Mouse (Mus musculus): ENCODE data around the gene Kcnj5.

Kcnj5 gene

DNA sequence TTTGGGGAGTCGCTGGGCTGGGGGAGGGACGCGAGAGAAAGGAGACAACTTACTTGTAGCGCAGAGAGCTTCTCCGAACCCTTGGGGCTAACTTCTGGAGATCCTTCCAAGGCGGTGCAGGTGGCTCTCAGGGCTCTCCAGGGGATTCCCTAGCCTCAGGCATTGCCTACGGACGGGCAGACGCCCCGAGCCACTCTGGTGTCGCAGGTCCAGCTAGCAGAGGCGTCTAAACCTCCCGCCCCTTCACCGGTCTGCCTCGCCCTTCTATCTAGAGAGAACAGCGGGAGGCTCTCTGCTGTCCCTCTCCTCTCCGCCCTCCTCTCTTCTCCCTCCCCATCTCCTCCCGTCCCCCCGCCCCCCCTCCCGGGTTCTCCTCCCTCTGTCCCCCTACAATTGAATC, at the start of gene Kcnj5:
TSS of gene Kcnj5 (minus strand) at position 300 of the 400 bp plus-strand sequence.
- DNase-seq (ENCODE audit: low spot score in 2 of 2) = no peak

DNA sequence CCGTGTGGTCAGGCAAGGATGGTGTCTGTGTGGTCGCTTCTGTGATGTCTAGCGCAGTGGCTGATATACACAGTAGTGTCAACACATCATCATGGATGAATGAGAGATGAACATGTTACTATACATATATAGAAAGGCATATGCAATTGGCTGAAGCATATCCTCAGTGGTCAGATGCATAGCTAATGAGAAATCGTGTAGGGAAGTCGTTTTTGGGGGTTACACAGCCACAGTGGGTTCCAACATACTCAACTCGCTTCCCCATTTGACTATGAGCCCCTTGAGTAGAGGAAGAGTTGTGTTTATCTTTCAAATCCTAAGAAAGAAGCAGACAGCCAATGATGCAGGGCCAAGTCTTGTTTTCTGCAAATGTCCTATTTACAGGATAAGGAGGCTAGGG, 48.6 kb upstream of the Kcnj5 start:
- no peak for DNase-seq (ENCODE audit: low spot score in 2 of 2)

DNA sequence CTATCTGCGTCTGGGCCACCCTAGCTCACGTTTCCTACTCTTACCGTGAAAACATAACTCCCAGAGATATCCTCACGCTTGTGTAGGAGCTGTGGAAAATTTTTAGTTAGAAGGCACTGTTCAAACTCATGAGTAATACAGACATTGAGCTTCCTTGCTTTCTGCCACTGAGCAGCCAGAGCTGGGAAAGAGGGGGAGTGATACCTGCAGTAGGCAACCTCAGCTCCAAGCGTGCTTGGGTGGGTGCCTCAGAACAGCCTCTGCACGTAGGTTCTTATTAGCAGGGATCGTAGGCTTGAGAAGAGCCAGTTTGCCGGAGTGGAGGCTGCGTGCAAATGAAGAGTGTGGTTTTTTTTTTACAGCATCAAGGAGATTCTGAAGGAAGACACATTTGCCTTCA, 47.6 kb upstream of the Kcnj5 start:
- DNase-seq (ENCODE audit: low spot score in 2 of 2) = peak; percentile 28 to 29

DNA sequence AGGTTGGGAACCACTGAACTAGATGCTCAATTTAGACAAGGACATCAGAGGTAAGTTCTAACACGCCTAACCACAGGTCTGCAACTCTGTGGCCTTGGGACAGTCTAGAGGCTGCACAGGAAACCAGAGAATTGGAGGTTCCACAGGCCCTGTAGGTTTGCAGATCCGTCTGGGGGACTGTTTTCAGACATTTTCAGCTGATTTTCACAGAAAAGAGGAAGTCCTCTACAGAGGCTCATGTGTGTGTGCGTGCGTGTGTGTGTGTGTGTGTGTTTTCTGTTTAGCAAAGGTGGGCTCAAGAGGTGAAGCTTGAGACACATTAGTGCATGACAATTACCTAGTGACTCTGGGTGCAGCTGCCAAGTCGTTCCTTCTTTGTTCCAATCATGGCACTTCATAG, 46.9 kb upstream of the Kcnj5 start:
- DNase-seq (ENCODE audit: low spot score in 2 of 2) = no peak

DNA sequence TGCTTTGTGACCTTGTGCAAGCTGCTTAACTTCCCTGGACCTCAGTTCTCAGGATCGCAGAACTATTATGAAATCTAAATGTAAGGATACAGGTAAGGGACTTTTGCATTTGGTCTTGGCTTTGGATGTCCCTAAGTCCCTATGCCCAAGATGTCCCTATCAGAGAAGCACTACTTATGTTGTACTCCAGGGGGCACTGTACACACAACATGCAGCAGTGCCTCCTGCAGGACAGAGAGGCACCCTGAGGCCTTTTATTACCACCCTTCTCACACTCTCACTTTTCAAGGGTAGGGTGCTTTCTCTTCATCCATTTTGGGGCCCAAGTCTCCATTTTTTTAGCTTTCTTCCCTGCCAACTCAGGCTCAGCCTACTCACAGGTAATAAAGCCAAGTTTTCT, 44.0 kb upstream of the Kcnj5 start:
- DNase-seq (ENCODE audit: low spot score in 2 of 2) = no peak

DNA sequence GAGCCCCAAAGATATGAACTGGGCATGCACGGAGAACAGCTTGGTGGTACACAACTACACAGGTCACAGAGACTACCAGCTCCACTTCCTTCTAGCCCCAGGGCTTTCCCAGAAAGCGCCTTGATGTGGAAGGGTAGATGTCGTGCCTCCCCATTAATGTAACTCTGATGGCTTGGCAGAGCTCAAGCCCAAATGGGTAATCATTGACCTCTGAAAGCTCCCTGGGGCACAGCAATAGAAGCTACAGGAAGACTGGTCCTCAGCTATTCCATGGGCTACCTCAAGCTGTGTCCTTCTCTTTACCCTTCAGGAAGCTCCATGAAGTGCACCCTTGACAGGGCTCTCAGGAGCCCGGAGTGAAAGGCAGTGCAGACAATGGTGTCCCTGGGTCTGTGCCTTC, 40.8 kb upstream of the Kcnj5 start:
- DNase-seq (ENCODE audit: low spot score in 2 of 2) = no peak

DNA sequence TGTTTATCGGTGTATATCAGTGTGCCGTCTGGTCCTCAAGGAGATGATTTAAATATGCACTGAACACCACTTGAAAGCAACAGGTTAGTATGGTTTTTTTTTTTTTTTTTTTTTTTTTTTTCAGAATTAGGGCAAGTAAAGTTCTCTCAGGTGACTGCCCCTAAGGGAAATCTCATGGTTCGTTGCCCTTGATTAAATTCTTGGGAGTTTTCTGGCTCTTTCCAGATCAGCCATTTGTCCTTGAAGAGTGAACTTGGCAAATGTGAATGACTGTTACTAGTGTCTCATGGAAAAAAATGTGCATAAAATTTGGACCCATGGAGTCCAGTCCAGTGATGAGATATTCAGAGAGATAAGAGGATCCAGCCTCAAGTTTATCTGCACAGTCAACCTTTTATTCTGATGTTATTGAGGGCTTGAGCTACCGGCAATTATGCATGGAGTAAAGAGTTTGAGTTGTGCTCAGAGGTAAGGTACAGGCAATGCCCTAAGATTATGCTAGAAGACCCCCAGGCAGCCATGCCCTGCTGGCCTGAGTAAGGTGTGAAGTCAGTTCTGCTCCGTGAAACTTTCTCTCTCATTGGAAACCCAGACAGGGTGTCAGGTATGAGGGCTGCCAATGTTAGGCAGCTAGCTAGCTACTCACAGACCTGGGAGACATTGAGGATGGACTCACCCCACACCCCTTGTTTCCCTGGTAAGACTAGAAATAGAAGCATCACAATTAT, 32.9 kb upstream of the Kcnj5 start:
- no peak for DNase-seq (ENCODE audit: low spot score in 2 of 2)

DNA sequence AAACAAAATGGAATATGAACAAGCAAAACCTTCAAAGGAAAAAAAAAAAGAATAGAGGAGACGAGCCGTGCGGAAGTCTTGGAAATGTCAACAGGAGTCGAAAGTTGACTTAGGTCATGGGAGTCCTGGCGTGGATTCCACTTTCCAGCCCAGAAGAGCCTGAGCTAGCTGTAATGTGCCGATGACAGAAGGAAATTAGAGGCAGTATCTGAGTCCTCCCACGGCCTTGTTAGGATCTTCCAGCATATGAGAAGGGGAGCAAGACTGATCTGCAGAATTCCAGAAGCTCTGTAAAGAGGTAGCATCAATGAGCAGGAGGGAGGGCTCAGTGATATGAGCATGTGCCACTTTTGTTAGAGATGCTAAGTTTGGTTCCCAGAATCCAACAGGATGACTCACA, 31.9 kb upstream of the Kcnj5 start:
- no peak for DNase-seq (ENCODE audit: low spot score in 2 of 2)

DNA sequence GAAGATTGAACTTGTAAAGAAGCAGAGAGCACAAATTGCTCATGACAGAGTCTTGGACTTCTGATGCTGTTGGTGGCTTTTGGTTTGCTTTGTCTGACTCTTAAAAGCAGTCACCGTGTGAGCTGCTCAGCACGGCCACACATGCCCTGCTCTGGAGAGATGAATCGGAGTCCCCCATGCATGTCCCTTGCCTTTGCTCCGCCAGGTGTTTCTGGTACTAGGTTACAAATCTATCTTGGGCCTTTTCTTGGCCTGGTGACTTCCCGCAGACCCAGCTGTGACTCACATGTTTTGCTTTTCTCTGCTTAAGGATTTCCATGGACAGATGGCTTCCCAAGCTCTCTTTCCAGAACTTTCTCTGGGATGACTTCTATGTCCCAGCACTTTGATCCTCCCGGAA, 29.5 kb upstream of the Kcnj5 start:
- no peak for DNase-seq (ENCODE audit: low spot score in 2 of 2)

DNA sequence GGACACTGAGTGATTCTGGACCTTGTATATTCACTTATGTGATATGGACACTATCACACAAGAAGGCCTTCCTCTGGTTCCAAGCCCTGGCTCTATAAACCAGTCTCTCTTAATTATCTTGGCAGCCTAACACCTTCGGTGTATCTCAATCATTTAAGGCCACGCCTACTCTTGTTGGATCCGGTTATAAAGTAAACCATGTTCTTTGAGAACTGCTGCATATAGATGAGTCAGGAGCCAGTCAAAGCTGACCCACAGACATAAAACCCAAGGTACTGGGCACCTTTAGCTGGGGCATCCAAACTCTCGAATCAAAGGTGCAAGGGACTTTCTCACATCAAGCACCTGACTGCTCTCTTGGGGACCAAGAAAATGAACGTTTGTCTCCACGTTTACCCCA, 28.1 kb upstream of the Kcnj5 start, which contains the start of gene Kcnj1:
TSS of gene Kcnj1 (plus strand) at position 292 of the 400 bp plus-strand sequence.
- no peak for DNase-seq (ENCODE audit: low spot score in 2 of 2)

DNA sequence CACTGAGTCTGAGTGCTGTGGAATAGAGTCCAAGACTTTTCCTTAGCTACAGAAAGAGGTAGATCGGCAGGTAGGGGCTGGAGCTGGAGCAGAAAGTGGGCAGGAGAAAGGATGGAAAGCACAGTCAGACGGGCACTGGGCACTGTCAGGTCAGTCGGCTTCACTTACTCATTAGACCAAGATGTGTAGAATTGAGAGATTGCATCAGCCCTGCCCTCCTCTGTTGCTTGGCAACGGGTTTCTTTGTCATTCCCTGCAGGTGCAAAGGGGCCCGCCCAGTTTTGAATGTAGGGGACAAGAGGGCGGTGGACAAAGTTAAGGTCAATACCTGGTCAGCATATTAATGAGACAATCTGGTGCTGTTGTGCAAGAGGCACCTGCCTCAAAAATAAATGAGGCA, 25.2 kb upstream of the Kcnj5 start:
- no peak for DNase-seq (ENCODE audit: low spot score in 2 of 2)

DNA sequence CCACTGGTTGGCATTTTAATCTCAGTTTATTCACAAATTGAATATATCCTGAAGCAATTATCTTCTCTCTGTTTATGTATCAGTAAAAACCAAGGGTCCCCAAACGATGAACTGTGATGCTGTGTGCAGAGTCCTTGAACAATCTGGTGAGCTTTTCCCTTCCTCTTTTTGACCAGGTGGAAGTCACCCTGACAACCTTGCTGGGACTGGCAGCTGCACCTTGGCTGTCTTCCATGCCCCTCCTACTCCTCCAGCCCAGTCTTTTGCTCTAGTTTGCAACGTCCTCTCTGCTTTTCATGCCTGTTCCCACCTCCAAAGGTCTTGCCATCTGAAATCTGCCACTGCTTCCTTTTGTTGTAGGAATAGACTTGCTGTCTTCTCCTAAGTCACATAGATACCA, 24.7 kb upstream of the Kcnj5 start:
- no peak for DNase-seq (ENCODE audit: low spot score in 2 of 2)

DNA sequence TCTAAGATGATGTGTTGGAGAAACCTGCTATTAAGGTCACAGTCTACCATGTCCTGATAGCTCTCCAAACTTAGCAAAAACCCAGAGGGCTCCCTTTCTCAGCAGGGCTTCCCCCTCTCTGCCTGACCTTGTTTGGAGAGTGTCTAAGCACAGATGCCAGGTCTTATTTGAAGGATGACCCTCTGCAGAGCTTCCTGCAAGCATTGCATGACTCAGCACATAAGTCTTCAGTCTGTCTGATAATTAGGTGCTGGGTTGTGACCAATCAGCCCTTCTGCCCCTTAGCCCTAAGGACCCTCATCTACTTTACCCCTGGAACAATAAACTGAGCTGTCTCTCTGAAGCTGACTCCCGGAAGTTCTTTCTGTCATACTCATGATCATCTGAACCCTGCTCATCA, 16.6 kb upstream of the Kcnj5 start:
- no peak for DNase-seq (ENCODE audit: low spot score in 2 of 2)

DNA sequence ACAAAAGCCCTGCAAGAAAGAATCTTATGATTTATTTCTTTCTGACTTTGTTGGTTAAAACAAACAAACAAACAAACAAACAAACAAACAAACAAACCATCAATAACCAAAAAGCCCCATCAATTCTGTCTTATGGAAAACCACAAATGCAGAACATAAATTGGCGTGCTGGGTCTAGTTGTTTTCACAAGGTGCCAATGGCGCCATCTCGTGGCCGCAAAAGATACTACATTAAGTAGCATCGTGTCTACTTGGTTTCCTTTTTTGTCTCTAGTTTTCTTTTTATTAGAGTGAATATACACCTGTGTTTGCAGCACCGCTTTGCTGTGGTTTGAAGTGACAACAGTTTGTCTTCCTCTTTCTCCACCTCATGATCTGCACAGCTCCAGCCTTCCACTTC, 6.2 kb upstream of the Kcnj5 start:
- peak; percentile 83 to 88 for DNase-seq (ENCODE audit: low spot score in 2 of 2)

DNA sequence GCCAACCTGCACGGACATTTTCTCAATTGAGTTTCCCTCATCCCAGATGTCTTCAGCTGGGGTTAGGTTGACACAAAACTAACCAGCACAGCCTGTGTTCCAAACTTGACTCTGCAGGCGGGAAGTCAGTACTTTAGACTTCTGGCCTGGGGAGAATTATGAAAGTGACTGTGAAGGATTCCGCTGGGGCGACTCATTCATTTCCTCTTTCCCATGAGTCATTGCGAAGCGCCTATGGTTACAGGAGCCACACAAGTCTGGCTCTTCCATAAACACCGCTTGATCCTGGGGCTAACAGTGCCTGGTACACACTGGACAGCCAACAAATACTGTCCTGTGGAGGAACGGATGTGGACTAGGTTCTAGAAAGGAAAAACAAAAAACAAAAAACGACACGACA, 5.2 kb upstream of the Kcnj5 start:
- no peak for DNase-seq (ENCODE audit: low spot score in 2 of 2)

DNA sequence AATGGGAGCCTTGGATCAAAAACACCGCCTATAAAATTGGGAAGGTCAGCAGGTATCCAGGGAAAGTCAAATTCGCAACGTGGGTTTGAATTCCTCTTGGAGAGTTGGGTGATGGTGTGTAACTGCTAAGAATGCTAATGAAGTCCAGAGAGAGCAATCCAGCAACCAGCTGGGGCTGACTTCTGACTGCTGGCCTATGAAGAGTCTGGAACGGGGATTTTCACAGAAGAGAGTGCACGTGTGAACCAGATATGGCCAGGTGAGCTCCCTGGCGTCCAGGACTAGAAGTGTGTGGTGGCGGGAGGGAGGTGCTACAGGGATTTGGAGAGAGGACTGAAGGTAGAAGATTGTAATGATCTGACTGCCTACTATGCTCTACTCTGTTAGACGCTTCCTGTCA, 3.9 kb upstream of the Kcnj5 start:
- no peak for DNase-seq (ENCODE audit: low spot score in 2 of 2)

DNA sequence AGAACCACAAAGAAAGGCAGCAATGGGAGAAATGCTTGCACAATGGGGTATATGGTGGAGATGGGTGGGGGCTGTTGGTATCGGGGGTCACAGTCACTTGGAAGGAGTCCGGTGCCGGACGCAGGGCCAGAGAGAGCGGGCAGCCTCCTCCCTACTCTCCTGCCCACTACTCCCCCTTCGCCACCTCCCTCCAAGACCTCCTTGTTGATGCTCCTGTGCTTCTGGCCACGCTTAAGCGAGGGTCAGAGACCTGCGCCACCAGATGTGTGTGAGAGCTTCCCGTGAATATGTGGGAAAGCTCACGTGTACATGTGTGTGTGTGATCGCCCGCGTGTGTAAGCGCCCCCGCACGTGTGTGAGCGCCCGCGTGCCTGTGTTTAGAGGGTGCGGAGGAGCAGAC, 339 bp upstream of the Kcnj5 start:
- peak in 1 of 2 experiments; percentile 31 for DNase-seq (ENCODE audit: low spot score in 2 of 2)

DNA sequence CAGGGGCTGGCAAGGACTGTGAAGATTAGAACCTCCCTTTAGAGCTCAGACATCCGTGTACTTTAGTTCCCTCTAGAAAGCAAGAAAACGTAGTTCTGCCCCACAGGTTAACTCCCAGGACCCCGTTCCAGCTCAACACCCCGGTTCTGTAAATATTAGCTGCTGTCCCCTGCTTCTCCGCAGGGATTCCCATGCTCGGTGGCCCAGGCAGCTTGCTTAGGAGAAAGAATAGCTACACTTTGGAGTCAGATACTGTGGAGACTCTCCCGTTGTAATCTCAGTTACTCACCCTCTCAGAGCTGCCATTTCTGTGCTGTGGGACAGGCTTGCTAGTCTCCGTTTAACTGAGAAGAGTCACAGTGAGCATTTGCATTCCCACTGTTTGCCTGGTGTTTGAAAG, 1.2 kb downstream of the Kcnj5 start:
- no peak for DNase-seq (ENCODE audit: low spot score in 2 of 2)

DNA sequence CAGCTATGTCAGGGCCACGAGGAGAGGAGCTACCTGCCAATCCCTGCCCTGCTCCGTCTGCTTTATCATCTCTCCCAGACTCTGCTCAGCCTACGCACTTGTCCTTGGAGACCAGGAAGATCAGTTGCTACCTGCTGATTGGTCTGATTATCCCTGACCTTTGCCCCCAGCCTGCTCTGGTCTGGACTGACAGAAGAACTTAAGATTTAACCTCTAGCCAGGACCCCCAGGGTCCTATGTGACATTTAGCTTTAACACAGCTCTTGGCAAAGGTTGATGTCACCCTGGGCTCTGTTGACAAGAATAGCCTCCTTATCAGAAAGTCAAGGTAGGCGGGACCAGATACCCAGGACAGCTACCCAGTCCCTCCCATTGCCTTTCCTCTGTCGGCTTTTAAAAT, 3.3 kb downstream of the Kcnj5 start:
- no peak for DNase-seq (ENCODE audit: low spot score in 2 of 2)

DNA sequence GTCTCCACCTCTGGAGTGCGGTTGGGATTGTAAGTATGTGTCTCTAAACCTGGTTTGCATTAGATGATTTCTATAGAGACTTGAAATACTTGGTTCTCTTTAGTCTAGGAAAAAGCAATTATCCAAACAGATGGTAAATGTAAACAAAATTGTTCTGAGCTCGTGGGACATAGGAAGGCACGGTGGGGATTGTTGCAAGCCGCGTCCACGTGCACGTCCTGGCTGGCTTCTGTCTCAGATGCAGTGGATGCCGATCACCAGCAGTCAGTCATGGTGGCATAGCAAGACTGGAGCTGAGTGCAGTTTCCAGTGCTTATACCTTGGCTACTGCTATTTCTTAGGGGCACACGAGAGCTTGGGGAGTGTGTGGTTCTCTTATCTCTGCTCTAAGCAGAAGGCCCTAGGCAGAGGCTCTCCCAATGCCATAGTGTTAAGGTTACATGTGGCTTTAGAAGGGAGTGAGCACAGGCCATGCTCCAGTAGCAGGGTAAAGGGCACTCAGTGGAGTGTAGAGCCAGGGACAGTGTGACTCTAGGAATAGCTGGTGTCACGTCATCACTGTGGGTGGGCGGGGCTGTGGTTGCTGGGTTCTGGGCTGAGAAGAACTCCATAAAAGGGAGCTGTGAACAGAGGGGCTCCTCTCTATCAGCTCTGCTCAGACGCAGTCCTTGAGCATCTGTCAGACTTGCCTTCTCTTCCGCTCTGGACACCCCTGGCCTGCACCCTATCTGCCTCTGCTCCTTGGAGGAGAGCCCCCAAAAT, 8.6 kb downstream of the Kcnj5 start:
- DNase-seq (ENCODE audit: low spot score in 2 of 2) = no peak

DNA sequence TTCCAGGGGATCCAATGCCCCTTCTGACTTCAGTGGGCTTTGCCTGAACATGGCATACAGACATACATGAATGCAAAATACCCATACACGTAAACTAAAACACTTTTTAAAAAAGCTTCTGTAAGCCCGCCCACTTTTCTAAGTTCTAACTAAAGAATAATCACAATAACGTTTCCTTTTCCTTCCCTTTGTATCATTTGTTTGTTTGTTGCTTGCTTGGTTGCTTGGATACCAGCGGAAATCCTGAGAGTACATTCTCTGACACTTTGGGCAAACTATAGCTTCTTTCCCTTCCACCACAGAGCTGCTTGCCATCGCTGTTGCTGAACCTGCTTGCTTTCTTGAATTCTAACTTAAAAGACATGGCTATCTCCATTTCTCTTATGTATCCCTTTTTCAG, 13.0 kb downstream of the Kcnj5 start:
- DNase-seq (ENCODE audit: low spot score in 2 of 2) = no peak

DNA sequence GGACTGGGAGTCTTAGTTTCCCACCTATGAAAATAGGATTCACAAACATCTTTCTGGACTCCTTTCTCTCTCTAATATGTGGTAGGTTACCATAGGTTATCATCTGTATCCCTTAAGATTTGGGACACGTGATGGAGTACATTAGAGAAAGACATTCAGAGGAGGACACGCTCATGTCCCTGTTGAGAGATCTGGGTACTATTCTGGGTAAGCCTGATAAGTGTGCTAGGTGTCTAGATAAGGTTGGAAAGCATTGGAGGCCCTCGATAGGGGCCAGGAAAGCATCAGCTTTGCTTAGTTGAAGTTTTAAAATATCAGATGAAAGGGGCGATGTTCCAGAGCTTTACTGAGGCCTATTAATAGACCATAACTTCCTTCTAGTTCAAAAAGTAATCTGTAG, 15.4 kb downstream of the Kcnj5 start:
- DNase-seq (ENCODE audit: low spot score in 2 of 2) = no peak

DNA sequence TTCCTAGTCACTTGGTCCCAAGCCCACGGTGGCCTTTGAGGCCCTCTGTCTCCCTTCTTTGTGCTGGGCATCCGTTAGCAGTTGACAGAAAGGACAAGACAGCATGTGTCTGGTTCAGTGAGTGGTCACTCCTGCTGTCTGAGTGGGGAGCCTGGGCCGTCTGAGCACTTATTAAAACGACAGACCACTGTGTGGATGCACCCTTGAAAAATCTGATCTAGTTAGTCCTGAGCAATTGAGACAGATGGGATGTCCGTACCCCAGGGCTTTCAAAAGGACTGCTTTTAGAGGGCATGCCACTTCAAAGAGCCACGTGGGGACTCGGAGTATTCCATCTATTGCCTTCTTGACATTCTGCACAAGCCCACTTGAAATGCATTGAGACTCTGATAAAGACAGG, 20.5 kb downstream of the Kcnj5 start:
- DNase-seq (ENCODE audit: low spot score in 2 of 2) = no peak

DNA sequence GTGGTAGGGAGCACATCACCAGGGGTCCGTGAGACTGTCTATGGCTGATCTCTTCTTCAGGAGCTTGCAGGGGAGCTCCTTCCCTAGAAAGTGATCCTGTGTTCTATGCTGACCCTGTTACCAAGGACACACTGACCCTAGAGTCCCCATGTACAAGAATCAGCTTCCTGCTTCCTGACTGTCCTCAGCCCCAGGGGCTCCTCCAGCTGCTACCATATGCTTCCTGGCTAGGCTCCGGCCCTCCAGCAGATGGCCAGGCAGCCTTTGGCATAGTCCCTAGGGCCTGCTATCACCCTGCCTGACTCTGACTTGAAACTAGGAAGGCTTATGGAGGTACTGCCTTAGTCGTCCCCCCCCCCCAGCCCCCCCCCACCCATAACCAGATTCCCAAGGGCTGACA, 24.0 kb downstream of the Kcnj5 start:
- no peak for DNase-seq (ENCODE audit: low spot score in 2 of 2)

Measured in right cerebral cortex, postnatal 10 days (tissue).